16 mouse cellular contexts compared by ENCODE assay signal in genomic region chr6:98609133-98609532, GRCm38 (mm10).
A peak's percentile ranks its signal among the peaks of the same experiment; 100 is the strongest.
DNase-seq lines count a peak whose midpoint lies in the region; ATAC-seq lines count a peak whose summit lies in the region.
"Had no signal": no experiment of that assay in that cellular context is flagged by ENCODE, and none has a peak within 500 bp of the region (broad histone marks: within the 10 kb centered on the region; RNA-seq: fewer than 3 reads in every experiment).

No protein-coding gene starts in this region.

- intact Hi-C loops in gastrocnemius, postnatal 36 days (cut with DNase I): no loop called here

- ATAC-seq in inflammation-experienced regulatory T-cells, adult 6 months: peak; percentile 91
- ATAC-seq: forebrain, embryonic 14.5 days had no signal

- peak; percentile 31 for DNase-seq in thymus, postnatal 14 days
- DNase-seq in thymus, postnatal 10 days (ENCODE audit: low spot score in 2 of 2): no peak
- peak; percentile 23 for DNase-seq in T-cell, adult 2 months (ENCODE audit: low spot score)
- no peak for DNase-seq in frontal cortex, postnatal 14 days (ENCODE audit: low spot score in 2 of 2)
- no peak for DNase-seq in gastrocnemius, postnatal 25 days
- no peak for DNase-seq in gastrocnemius, postnatal 36 days
- DNase-seq: adrenal gland, adult 8-10 months; cerebellum, postnatal 14 days; heart, adult 11 months; heart, postnatal 36 days; kidney, adult 11 months; lung, adult 18-20 months; lung, postnatal 14 days; right cerebral cortex, adult 18-20 months had no signal

Comparison
In these comparisons a context has a peak if more than half of its experiments do, and no peak if none do; other contexts are left out.
1. DNase-seq: peak in thymus, postnatal 14 days (single experiment) and T-cell, adult 2 months (single experiment); none in thymus, postnatal 10 days (0 of 2), frontal cortex, postnatal 14 days (0 of 2), gastrocnemius, postnatal 25 days (single experiment) and gastrocnemius, postnatal 36 days (0 of 2).